Mouse (Mus musculus) frontal cortex, postnatal 14 days (tissue): Measurements from ENCODE around the gene Gpr183.

ENCODE experiments used
- DNase-seq, 2 experiments: peaks; one replicate each; pipeline ENCODE4 v3.0.0; 2022; ENCODE audit warnings: low spot score in 2 of 2

The Gpr183 gene

DNA sequence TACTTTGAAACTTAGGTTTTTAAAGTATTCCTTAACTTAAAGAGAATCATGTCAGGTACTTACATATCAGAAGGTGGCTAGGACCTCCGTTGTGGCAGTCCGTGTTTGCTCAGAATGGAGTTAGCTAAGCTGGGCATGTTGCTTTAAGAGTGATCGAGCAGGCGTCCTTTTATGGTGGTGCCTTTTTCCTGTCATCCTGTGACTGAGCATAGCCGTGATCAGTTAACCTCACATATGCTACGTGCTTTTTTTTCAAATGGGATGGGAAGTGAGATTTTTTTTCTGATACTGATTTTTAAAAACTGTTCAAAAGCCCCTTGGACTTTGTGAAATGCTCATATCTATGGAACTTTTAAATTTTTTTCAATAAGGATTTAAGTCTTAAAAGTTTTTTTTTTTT is at the start of gene Gpr183:
Gpr183 (minus strand) TSS at position 206 of the 400 bp plus-strand sequence.
- DNase-seq, result no peak

DNA sequence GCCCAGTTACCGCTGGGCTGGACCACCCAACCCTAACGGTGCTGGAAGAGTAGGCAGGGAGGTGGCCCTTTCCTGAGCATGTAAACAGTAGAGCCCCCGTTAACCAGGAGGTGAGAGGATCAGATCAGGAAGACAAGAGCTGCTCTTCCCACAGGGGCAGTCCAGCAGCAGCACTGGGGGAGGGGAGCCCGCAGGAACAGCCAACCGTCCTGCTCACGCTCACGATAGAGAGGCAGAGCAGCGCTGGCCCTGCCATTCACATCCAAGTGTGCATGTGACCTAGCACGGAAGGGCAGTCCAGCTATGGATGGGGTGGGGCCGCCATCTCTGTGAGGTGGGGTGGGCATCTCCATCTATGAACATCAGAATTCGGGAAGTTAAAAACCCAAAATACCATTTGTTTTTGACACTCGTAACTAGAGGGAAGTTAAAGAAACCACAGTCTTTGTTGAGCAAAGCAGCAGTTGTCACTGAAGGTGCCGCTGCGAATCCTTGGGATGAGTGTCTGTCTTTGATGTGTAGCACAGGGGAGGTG is 48.5 kb upstream of the Gpr183 start:
- DNase-seq, result no peak

DNA sequence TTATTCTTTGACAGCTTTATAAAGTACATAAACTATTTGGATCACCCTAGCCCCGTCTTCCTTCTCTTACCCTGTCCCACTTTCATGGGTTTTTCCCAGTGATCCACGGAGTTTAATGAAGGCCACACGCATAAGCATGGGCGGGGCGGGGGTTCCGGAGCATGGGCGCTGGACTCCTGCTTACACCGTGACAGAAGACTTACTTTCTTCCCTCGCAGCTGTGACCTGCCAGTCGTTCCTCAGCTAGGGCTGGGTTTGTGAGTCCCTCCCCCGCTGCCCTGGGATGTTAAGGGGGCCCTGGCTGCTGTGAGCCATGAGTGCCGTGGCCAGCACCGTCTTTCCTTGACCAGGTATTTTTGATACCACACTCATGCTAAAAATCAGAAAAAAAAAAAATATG is 47.8 kb upstream of the Gpr183 start:
- DNase-seq, result no peak

DNA sequence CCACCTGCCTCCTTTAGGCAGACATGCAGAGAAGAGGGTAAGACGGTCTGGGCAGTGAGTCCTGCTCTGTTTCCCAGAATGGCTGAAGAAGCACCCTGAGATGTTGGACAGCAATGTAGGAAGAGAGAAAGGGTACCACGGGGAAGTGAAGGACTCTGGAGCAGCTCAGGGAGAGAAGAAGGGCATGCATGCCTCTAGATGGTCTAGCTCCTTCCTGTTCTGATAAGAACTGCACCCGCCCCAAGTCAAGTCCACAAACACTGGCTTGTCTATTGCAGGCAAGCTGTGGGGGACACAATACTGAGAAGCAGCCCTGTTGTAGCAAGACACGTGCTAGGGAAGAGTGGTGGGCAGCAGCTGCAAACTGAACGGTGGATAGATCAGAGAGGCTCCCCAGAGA is 47.2 kb upstream of the Gpr183 start:
- DNase-seq, result no peak

DNA sequence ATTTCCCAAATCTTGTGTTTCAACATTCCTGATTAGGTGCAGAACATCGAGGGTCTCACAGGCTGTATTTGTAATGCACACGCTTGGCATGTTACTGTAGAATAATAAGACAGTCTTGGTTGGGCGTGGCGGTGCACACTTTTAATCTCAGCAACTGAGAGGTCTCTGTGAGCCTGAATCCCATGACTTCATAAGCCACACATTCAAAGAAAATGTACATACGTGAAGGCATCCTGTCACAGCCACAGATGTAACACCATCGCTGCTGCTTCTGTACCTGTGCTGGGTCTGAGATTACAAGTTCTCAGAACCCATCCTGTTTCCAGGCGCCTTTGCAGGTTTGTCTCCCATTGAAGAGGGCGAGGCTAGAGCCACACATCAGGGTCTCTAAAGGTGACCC is 46.8 kb upstream of the Gpr183 start:
- no peak for DNase-seq

DNA sequence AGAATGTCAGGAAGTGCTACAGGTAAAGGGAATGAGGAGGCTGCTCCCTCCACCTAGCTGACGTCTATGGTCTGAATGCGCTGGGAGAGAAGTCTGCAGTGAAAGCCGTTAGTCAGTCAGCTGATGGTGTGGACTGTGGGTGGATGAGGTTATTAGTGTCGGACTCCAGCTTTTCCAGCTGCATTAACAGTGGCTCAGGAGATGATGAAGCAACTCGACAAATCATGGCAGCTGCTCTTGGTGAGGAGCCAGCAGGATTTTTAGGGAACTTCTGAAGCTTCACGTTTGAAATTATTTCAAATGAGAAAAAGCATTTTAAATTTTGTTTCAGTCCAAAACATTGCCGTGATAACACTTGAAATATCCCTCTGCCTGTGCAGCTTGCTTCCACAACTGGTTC is 45.3 kb upstream of the Gpr183 start:
- no peak for DNase-seq

DNA sequence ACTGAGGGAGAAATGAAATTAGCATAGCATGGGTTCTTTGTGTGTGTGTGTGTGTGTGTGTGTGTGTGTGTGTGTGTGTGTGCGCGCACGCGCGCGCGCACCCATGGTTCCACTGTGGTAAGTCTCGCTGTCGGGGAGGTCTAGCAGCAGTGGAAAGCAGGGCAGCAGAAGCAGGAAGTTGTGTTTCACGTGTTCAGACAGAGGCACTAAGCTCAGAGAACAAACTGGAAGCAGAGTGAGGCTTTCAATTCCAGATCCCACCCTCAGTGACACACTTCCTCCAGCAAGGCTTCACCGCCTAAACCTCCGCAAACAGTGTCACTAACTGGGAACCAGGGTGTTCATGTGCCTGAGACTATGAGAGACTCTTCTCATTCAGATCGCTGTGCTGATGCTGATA is 44.5 kb upstream of the Gpr183 start:
- DNase-seq, result peak in 1 of 2 experiments; percentile 23

DNA sequence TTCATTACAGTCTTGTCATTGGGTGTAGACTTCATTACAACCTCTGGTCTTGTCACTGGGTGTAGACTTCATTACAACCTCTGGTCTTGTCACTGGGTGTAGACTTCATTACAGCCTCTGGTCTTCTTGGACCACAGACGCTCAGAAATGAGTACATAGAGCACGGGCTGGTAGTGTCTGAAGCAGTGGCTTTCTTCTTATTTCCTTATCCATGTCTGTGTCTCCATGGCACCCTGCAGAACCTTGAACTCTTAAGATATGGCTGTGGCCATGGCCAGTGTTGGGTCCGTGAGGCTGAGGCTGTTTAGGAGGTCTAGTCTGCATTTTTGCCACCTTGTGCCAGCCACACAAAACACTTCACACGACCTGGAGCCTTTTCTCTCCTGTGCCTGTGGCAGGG is 43.3 kb upstream of the Gpr183 start:
- no peak for DNase-seq

DNA sequence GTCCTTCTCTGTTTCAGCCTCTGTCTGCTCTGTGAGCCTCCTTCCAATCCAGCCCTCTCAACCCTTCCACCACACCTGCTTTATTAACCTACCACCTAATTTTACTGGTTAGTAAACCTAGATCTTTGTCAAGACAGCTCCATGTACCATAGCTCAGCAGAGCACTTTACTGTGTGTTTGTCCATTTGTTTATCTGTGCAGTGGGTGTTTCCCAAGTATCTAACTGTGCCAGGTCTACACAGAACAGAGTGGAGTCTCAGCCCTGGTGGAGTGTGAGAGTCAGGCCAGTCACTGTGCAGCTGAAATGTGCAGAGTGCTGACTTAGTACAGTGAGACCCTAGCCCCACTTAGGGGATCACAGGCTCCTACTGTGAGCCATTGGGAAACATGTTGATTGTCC is 38.8 kb upstream of the Gpr183 start:
- no peak for DNase-seq

DNA sequence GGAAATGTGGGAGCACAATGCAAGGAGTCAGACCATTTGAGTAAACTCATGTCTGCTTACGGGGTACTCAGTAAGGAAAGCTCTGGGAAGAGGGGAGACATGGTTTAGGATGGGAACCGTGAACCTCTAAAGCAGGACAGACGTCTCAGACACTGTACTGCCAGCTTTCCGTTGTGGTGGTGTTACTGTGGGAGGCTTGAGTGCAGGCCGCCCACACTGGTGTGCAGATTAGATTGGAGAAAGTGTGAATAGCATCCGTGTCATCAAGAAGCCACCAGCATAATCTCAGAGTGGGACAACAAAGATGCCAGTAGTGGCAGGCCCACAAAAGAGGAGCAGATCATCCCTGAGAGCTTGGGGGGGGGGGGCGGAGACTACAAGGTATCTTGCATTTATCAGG is 37.2 kb upstream of the Gpr183 start:
- no peak for DNase-seq

DNA sequence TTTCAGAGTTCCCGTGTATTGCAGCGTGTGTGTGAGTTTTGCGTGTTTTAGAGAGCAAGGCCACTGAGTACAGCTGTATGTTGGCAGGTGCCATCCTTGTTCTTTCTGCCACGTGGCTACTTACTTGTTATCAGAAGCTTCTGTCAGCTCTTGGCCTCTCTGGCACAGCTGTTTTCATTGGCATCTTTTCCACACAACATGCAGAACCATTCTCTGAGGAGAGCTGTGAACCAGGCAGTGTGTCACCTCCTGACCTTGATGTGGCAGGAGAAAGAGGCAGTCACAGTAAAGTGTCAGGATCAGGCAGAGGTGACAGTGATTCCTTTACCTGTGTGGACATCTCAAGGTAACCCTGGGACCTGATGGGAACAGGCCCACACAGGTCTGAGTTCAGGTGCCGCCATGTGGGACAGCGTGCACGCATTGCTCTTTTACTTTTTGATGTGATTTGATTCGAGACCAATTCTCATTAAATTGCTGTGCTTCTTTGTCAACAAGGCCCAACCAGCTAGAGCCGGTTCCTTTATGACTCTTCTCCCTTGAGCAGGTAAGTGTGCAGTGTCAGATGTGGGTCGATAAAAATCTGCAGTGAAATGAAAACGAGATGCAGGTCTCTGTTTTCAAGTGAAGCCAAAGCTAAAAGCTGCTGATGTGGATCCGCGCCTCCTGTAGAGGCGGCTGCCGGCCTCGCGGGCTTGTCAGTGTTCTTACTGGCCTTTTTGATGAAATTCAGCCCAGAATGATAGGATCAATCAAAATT is 35.5 kb upstream of the Gpr183 start:
- DNase-seq, result no peak

DNA sequence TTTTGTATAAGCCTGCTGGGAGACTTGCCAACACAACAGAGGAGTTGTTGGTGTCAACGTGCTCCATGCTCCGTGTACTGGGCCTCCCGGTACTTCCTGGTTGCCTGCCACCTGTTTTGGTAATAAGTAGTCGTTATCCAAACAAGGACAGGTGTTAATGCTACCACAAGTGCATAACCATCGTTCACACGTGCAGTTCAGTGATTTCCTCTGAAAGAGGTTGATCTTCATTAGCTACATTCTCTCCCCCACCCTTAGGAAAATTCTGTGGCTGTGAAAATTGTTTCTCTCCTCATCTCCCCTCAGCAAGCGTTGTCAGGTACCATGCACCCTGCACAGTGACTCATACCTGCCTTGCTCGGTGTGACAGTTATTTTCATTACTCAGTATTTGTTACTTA is 34.5 kb upstream of the Gpr183 start:
- DNase-seq, result no peak

DNA sequence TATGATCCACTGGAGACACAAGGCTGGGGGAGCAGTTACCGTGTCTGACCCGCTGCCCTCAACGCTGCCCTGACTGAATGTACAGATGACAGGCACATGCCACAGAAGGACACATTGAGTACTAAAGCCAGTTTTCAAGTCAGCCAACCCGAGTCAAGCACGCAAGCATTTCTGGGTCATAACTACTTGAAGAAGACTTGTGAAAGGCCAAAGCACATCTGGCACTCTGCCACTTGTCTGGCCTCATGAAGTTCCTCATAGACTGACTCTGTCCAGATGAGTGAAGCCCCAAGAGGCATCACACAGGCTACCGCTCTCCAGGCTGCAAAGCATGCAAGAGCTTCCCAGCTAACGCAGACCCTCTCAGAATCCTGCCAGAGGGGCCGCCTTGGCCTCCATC is 31.8 kb upstream of the Gpr183 start:
- no peak for DNase-seq

DNA sequence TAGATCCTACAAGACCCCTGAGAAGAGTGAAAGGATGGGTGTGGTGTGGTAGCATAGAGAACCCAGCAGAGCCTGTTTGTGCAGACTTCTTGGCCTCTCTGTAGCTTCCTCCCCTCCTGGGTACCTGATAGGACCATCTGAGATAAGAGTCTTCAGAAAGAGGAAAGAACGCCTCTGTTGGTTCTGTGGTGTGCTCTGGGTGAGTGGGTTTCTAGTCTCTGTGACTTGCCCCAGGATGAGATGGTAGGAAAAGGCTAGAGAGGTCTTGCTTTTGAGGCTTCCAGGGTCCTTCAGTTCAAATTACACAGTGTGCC is 30.5 kb upstream of the Gpr183 start:
- DNase-seq, result no peak

DNA sequence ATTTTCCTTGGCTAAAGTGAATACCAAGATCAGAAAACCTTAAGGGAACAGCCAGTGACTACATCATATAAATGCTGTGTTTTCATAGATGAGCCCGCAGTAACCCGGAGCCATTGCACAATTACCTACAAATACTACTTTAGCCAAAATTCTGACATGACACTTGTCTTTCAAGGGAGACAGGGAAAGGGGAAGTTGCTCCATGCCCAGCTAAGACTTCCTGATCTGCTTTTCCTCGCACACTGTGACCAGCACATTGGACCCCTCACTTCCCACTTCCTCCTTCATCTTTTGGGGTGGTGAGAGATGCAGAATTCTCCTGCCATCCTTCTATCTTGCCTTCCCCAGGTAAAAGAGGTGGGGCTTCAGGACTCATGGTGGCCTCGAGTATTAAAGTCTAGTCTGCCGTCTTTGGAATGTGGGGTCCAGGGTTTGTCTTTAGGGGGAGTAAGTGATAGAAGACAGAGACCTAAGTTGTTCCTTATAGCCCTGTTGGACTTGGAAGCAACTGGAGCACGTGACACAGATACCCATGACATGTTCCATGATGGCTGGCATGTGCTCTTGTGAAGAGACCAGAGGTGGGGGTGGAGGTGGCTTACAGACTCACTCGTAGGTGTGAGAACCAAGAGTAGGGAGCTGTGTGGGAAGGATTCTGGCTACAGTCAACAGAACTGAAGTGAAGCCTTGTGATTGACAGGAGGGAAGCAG is 30.0 kb upstream of the Gpr183 start:
- DNase-seq, result no peak

DNA sequence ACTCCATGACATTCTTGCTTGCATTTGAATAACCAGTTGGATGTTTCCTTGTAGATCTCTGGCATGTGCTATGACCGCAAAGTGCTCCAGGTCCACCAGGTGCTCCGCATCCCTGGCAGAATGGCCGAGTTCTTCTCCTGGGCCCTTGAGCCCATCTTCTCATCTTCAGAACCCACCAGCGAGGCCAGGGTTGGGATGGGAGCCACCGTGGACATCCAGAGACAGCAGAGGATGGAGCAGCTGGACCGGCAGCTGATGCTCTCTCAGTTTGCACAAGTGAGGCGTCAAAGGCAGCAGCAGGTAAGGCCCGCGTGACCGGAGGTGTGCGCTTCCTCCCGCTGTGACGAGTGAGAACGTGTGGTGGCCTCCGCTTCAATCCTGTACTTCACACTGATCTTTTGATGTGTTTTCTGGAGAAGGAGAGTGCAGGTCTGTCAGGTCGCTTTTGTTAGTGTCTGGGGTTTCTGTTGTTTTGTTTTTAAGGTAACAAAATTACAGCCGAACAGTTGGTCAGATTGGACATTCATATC is 29.2 kb upstream of the Gpr183 start:
- no peak for DNase-seq

DNA sequence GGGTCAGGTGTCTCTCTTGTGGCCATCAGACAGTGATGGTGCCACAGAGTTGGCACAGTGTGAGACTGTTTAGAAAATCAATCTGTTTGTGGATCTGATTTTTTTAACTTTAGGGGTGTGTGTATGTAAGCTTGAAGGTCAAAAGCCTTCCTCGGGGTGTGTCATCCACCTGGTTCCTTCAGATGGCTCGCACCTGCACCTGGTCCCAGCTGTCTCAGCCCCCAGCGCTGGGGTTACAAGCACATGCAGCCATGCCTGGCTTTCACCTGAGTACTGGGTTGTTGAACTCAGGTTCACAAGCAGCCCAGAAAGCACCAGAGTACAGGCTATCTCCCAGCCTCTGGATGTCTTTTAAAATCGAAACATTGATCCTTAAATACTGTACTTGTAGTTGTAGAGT is 28.6 kb upstream of the Gpr183 start:
- no peak for DNase-seq

DNA sequence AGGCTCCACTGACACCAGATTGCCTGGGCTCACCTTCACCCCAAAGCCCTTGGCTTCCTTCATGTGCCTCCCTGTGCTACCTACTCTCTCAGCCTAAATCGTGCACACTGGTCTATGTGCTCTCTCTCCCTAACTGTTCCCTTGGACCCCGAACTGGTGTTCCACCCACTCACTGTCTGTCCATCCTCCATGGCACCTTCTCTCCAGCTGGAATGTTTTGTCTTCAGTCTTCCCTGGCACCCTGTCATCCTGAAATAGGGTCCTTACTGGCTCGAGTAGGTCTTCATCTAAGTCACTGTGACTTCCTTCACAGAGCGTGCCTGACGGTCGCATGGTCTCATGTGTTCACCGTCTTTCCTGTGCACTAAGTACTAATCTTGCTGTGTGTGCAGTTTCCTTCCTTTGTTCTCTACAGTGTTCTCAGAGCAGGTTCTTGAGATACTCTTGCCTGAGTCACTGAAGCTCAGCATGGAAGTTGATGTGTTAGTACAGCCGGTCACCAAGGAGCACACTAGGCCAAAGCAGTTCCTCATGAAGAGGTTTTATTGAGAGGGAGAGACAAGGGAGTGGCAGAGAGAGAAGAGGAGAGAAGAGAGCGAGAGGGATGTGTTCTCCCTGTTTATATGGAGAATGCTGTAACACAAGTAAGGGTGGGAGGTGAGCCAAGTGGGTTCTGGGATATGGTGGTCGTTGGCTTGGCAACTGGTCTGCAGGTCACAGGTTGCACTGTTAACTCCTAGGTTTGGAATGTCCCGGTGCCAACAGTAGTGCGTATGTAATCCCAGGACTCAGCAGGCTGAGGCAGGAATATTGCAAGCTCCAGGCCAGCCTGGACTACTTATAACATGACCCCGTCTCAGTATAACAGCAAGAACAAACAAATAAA is 27.6 kb upstream of the Gpr183 start:
- DNase-seq, result no peak

DNA sequence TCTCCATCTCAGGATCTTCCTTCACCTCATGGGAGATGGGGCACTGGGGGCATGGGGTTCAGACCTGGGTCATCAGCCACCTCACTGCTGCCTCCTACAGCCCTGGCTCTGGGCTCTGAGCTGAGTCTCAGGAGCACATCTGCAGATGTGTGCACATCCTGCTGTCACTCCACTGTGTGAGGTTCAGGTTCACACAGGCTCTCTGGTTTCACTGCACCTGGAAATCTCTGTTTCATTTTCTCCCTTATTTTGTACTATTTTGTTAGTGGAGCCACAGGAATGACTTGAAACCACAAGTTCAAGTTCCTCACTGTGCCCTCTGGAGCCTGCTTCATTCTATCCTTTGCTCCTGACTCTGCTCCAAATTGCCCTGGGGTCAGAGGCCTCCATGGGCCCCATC is 26.9 kb upstream of the Gpr183 start:
- DNase-seq, result no peak

DNA sequence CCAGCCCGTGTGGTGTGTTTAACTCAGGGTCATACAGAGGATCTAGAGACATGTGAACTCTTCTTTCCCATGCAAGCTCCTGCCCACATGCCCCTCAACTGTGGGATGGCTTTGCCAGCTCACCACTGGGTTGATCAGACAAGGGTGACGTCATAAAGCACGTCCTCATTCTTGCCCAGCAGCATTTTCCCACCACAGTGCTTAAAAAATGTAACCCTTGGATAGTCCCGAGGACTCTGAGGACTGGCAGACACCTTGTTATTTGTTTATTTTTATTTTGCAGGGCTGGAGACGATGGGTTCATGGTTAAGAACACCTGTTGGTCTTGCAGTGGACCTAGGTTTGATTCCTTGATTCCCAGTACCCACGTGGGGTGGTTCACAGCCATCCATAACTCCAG is 25.9 kb upstream of the Gpr183 start:
- DNase-seq, result no peak

DNA sequence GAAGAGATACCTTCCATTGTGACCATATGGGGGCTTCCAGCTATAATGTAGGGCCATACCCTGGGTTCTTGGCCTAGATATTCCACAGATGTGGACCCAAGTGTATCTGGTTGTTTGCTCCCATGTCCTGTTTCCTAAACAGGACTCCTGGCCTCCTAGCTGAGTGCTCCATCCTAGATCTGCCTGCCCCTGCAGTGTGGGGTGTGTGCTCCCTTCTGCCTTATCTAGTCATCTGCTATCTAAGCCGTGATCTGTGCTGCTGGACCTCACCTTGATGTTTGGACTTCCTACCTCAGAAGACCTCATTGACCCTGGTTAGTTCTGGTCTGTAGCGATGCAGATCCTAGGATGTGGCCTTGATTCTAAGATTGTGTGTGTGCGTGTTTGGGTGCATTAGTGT is 24.9 kb upstream of the Gpr183 start:
- no peak for DNase-seq

DNA sequence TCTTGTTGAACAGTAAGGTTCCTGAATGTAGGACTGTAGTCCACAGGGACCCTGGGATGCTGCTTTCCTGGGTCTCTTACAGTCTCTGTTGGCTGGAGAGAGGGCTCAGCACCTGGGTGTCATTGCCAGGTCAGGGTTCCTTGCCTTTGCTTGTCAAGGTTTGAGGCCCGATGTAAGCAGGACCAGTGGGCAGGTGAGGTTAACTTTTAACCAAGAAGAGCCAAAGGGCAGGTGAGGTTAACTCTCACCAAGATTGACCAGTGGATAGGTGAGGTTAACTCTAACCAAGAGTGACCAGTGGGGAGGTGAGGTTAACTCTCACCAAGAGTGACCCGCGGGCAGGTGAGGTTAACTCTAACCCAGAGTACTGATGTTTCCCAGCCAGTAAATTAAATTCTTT is 24.3 kb upstream of the Gpr183 start:
- no peak for DNase-seq
